Mouse (Mus musculus): Measurements from ENCODE around the gene Il12rb1. TPM values are rescaled to one million over a fixed set of nuclear protein-coding genes. Genes with fewer than 3 reads are reported as not detected.

Il12rb1 gene
- polyA plus RNA-seq (2012; rRNA removed), result 0.54 and 0.99 TPM in 2 replicates

DNA sequence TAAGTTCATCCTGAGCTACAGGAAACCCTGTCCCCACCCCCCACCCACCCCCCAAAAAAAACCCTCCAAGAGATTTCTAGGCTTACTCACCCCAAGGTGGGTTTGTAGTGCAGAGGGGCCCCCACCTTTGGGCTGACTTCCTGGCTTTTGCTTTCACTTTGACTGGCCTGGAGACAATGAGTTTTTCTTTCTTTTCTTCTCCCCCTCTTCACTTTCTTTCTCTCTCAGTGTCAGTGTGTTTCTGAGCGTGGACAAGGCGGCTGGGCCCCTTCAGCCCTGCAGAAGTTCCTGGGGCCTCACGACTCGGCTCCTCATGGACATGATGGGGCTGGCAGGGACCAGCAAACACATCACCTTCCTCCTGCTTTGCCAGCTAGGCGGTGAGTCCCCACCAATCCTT, at the start of gene Il12rb1:
Gene Il12rb1, plus strand, starts transcription at position 211 of the 400 bp plus-strand sequence.

DNA sequence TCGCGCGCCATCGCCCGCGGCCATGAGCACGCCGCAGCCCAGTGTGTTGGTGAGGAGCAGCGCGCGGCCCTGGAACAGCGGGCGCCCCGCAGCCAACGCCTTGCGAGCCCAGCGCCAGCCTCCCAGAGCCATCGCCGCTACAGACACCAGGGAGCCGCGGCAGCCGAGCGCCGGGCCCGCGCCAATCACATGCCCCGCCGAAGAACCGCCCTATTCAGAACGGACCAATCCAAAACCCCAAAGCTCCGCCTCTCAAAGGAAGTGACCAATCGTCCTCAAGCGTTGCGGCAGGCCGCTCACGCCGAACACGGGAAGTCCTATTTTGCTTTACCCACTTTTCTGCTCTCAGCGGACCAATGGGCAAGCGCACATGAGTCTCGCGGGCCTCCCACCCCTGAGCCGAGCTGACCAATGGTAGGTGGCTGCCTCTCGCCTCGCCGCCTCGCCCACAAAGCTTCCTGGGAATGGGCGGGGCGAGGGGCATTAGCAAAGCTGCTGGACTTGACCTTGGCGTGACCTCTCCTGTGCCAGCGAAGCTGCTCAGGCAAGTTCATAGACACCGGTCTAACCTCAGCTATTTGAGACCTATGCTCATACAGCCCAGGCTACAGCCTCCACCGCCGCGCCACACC, 47.4 kb upstream of the Il12rb1 start, which contains the start of gene Mpv17l2:
Gene Mpv17l2, minus strand, starts transcription at position 172 of the 632 bp plus-strand sequence.

DNA sequence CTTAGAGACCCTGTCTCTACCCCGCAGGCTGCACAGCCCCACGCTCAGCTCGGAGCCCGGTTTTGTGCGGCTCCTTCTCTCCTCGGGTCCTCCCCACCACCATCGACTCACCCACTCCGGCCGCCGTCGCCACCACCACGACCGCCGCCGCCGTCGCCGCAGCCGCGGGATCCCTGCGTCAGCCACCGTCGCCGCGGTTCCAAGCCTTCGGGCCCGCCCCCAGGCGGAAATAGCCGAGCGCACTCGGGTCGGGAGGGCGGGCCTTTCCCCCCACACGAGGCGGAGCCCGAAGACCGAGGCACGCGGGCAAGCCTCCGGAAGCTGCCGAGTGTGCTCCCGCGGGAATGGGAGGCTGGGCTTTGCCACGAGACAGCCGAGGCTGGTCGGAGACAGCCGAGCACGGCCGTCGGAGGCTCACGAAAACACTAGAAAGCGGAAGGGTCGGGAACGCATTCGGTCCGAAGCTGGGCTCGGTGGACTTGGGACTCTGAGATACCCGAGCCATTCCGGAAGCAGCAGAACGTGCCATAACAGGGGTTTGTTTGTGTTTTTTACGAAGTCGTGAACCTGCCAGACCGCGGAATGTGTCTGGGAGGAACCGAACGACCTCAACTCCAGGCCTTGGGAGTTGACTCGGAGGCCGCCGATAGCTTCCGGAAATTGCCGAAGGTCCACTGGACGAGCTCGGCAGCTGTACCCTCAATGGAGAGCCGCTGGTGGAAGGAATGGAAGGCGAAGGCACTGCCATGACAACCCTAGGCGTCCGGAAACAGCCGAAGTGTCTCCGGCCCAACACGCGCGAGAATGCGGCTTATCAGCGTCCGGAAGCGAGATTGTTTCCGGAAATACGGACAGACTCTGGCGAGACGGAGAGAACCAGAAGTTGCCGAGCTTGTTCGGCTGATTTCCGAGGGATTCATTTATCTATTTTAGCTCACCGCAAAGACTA, 31.5 kb upstream of the Il12rb1 start, which contains the start of gene Pik3r2:
Gene Pik3r2, minus strand, starts transcription at position 218 of the 949 bp plus-strand sequence.

DNA sequence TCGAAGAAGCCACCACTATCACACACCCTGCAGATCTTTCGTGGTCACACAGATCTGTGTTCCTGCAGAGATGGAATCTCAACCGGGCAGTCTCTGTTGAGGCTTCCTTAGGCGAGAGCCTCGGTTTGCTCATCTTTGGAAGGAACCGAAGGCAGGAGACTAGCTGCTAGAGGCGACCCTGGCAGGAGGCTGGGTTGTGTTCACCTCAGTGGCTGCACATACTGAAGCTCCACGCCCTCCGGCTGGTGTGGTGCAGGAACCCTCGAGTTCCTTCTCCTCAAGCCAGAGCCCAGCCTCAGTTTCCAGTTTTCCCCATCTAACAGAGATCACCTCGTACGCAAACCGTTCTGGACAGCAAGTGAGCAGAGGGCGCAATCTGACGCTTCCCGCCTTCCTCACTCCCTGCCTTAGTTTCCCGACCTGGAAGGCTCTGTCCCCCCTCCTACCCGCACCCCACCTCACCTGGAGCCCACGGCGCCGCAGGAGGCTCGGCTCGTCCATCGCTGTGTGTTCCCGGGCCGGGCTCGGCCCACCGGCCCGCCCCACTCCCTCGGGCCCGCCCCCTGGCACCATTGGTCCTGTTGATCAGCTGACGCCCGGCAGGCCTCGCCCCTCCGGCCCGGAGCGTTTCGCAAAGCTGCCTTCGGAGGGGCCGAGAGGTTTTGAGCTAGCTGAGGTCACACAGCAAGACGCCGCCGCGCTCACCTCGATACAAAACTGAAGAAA, 3.6 kb upstream of the Il12rb1 start, which contains the start of gene Mast3:
Gene Mast3, minus strand, starts transcription at position 574 of the 726 bp plus-strand sequence.

DNA sequence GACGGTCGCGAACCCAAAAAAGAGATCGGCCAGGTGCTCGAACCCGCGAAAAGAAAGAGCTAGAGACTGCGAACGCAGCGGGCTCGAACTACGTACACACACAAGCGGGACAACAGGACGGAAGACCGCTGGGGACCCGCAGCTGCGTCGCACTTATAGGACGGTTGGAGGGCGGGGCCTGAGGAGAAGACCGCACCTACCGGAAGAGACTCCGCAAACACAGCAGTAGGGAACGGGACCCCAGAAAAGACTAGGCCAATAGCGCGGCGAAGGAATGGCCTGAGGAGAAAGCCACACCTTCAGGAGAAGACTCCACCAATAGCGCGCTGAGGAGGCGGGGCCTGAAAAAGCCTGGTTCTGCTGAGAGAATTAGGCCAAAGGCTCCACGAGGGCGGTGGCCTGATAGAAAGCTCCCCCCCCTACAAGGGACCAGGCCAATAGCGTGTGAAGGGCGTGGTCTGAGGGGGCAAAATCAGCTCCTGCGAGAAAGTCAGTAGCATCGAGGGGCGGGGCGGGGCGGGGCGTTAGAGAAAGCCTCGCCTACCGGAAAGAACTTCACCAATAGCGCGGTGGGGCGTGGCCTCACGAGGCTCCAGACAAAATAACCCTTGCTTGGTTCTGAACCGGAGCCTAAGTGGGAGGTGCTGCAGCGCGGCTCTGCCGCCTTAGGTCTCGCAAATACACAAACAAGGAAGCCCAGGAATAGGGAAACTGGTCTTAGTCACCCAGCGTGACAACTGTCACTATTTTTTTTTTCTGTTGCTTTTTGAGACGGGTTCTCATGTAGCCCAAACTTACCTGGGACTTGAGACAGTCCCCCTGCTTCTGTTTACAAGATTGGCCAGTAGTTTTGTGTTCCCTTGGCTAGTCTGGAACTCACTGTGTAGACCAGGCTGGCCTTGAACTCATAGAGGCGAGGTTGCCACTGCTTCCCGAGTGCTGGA, 31.4 kb downstream of the Il12rb1 start, which contains the start of gene Arrdc2:
Gene Arrdc2, minus strand, starts transcription at position 313 of the 944 bp plus-strand sequence.

DNA sequence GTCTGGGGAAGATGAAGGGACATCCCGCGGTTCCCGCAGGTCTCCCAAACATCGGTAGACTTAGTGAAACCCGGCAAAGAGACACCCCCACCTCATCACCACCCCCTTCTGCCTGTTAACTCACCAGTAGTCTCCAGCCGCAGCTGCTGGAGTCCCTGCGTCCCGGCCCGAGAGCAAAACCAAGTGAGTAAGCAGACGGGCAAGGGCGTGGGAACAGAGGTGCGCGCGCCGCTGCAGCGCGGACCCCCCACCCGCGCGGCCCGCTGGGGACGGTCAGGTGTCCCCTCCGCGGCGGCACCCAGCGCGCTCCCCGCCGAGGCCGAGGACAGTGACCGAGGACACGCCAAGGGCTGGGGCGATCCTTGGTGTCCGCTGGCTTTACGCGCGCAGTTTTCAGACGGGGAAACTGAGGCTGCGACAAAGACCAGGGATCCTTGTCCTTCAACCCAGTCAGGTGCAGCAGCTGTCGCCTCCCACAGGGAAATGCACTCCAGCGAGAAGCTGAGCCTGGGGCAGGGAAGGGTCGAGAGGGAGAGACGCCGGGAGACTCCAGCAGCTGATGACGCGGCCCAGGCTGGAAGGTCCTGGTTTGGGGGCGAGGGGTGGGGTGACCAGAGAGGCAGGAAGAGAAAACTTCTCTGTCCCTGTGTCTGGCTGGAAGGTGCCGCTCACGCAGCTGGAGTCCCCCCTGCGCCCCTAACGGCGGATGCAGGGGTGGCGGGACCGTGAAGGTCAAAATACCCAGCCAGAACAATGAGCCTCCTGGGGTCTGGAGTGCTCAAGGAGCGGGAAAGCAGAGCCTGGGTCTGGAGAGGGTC, 54.8 kb downstream of the Il12rb1 start, which contains the start of gene Kcnn1:
Gene Kcnn1, minus strand, starts transcription at position 435 of the 818 bp plus-strand sequence.

Other genes with a start within 250 kb of the Il12rb1 start
- 170 and 176 TPM in 2 replicates for gene Isyna1, start 214.1 kb upstream of the Il12rb1 start, polyA plus RNA-seq (2012; rRNA removed)
- gene Ssbp4, start 199.6 kb upstream of the Il12rb1 start, polyA plus RNA-seq (2012; rRNA removed), result 312 and 345 TPM in 2 replicates
- 7.2 and 7.9 TPM in 2 replicates for gene Lrrc25, start 192.3 kb upstream of the Il12rb1 start, polyA plus RNA-seq (2012; rRNA removed)
- 19.1 and 30.3 TPM in 2 replicates for gene Gdf15, start 176.0 kb upstream of the Il12rb1 start, polyA plus RNA-seq (2012; rRNA removed)
- 57.3 and 63.9 TPM in 2 replicates for gene Pgpep1, start 148.1 kb upstream of the Il12rb1 start, polyA plus RNA-seq (2012; rRNA removed)
- gene Lsm4, start 135.2 kb upstream of the Il12rb1 start, polyA plus RNA-seq (2012; rRNA removed), result 119 and 132 TPM in 2 replicates
- gene Jund, start 109.5 kb upstream of the Il12rb1 start, polyA plus RNA-seq (2012; rRNA removed), result 1,330 and 1,620 TPM in 2 replicates
- gene Iqcn, start 105.0 kb upstream of the Il12rb1 start, polyA plus RNA-seq (2012; rRNA removed), result 0.02 TPM in 1 of 2 replicates, not detected in the other
- gene Gm3336, start 89.9 kb upstream of the Il12rb1 start, polyA plus RNA-seq (2012; rRNA removed), result 112 and 176 TPM in 2 replicates
- 3.6 and 6.5 TPM in 2 replicates for gene Pde4c, start 84.7 kb upstream of the Il12rb1 start, polyA plus RNA-seq (2012; rRNA removed)
- gene Rab3a, start 53.8 kb upstream of the Il12rb1 start, polyA plus RNA-seq (2012; rRNA removed), result 30.4 and 40.0 TPM in 2 replicates
- gene Mpv17l2, start 47.5 kb upstream of the Il12rb1 start, polyA plus RNA-seq (2012; rRNA removed), result 180 and 188 TPM in 2 replicates
- 187 and 190 TPM in 2 replicates for gene Pik3r2, start 31.7 kb upstream of the Il12rb1 start, polyA plus RNA-seq (2012; rRNA removed)
- 48.4 and 51.8 TPM in 2 replicates for gene Mast3, start 3.4 kb upstream of the Il12rb1 start, polyA plus RNA-seq (2012; rRNA removed)
- gene Arrdc2, start 31.3 kb downstream of the Il12rb1 start, polyA plus RNA-seq (2012; rRNA removed), result 72.5 and 86.1 TPM in 2 replicates
- 4.9 and 5.2 TPM in 2 replicates for gene Kcnn1, start 54.8 kb downstream of the Il12rb1 start, polyA plus RNA-seq (2012; rRNA removed)
- gene Ccdc124, start 65.5 kb downstream of the Il12rb1 start, polyA plus RNA-seq (2012; rRNA removed), result 60.1 and 69.5 TPM in 2 replicates
- 0.98 and 1.3 TPM in 2 replicates for gene Slc5a5, start 84.3 kb downstream of the Il12rb1 start, polyA plus RNA-seq (2012; rRNA removed)
- 6,304 and 7,565 TPM in 2 replicates for gene Rpl18a, start 89.0 kb downstream of the Il12rb1 start, polyA plus RNA-seq (2012; rRNA removed)
- gene Map1s, start 97.5 kb downstream of the Il12rb1 start, polyA plus RNA-seq (2012; rRNA removed), result 36.4 and 41.9 TPM in 2 replicates